Mouse (Mus musculus) ovary, postnatal 14 days (tissue): ENCODE data around the gene Zc3h18.

Source experiments
- DNase-seq: peaks from one replicate; pipeline ENCODE4 v3.0.0; 2022; ENCODE audit warnings: low spot score

Gene Zc3h18

GRCm38 (mm10) chr8:122393717-122394116, 17.3 kb downstream of the Zc3h18 start:
- DNase-seq, result no peak

- DNase-seq, result no peak
Measured at GRCm38 (mm10) chr8:122395291-122395690, 18.9 kb downstream of the Zc3h18 start.

- DNase-seq, result no peak
Measured at GRCm38 (mm10) chr8:122398186-122398585, 21.8 kb downstream of the Zc3h18 start.

GRCm38 (mm10) chr8:122405146-122405805, 28.9 kb downstream of the Zc3h18 start:
- no peak for DNase-seq

GRCm38 (mm10) chr8:122407678-122408077, 31.3 kb downstream of the Zc3h18 start:
- no peak for DNase-seq

- no peak for DNase-seq
Measured at GRCm38 (mm10) chr8:122414311-122414710, 37.9 kb downstream of the Zc3h18 start.

- no peak for DNase-seq
Measured at GRCm38 (mm10) chr8:122415554-122415953, 39.1 kb downstream of the Zc3h18 start.

- DNase-seq, result no peak
Measured at GRCm38 (mm10) chr8:122419881-122420555, 43.6 kb downstream of the Zc3h18 start.

- DNase-seq, result no peak
Measured at GRCm38 (mm10) chr8:122421376-122422070, 45.1 kb downstream of the Zc3h18 start, which contains the start of gene Il17c. Gene Il17c, plus strand, starts transcription at chr8:122422020.

GRCm38 (mm10) chr8:122423217-122423616, 46.8 kb downstream of the Zc3h18 start:
- DNase-seq, result no peak

- DNase-seq, result peak; percentile 38
Measured at GRCm38 (mm10) chr8:122423659-122424058, 47.2 kb downstream of the Zc3h18 start.

- DNase-seq, result no peak
Measured at GRCm38 (mm10) chr8:122426145-122426544, 49.7 kb downstream of the Zc3h18 start.

- DNase-seq, result no peak
Measured at GRCm38 (mm10) chr8:122427607-122428006, 51.2 kb downstream of the Zc3h18 start.

GRCm38 (mm10) chr8:122428163-122428562, 51.8 kb downstream of the Zc3h18 start:
- no peak for DNase-seq

- no peak for DNase-seq
Measured at GRCm38 (mm10) chr8:122430058-122430636, 53.7 kb downstream of the Zc3h18 start.

- no peak for DNase-seq
Measured at GRCm38 (mm10) chr8:122430646-122431045, 54.2 kb downstream of the Zc3h18 start.

GRCm38 (mm10) chr8:122431694-122432442, 55.5 kb downstream of the Zc3h18 start:
- no peak for DNase-seq

- DNase-seq, result peak; percentile 59
Measured at GRCm38 (mm10) chr8:122432443-122433268, 56.2 kb downstream of the Zc3h18 start, which contains the start of gene Cyba. Gene Cyba, minus strand, starts transcription at chr8:122432930.

- DNase-seq, result no peak
Measured at GRCm38 (mm10) chr8:122433269-122433905, 57.0 kb downstream of the Zc3h18 start.

GRCm38 (mm10) chr8:122435375-122435774, 59.0 kb downstream of the Zc3h18 start:
- no peak for DNase-seq
